Mouse (Mus musculus) cortical plate, adult 2 months (tissue): ENCODE measurements around the gene Dbi. TPM values are rescaled to one million over a fixed set of nuclear protein-coding genes. Genes with fewer than 3 reads are reported as not detected.

Source experiments
- H3K27ac ChIP-seq: fragments of 200-500 bp; 2 replicates; pipeline ENCODE4 v1.5.1; 2012; ENCODE audit warnings: low read length, control low read depth, inconsistent platforms; ENCODE audit not compliant: insufficient read depth
- H3K4me1 ChIP-seq: fragments of 200-500 bp; 2 replicates; pipeline ENCODE4 v1.6.1; 2011; ENCODE audit warnings: low read length; ENCODE audit not compliant: control insufficient read depth, insufficient read depth
- H3K4me3 ChIP-seq: fragments of 200-500 bp; 2 replicates; pipeline ENCODE4 v1.5.1; 2011; ENCODE audit warnings: mild to moderate bottlenecking, low read length, control low read depth; ENCODE audit not compliant: insufficient read depth
- CTCF ChIP-seq: fragments of 200-500 bp; IDR thresholded peaks from 2 replicates; pipeline ENCODE4 v1.5.1; 2011; ENCODE audit warnings: mild to moderate bottlenecking, control low read depth, low read length; ENCODE audit not compliant: insufficient read depth; ENCODE audit errors: extremely low read depth
- POLR2A ChIP-seq: fragments of 200-500 bp; IDR thresholded peaks from 2 replicates; pipeline ENCODE4 v1.6.1; 2011; ENCODE audit warnings: mild to moderate bottlenecking, low read length, control low read depth; ENCODE audit not compliant: insufficient read depth; ENCODE audit errors: extremely low read depth
- polyA plus RNA-seq: library from polyadenylated mRNA; depleted of rRNA; stranded (reverse); fragments of >200 nt; gene quantifications from 2 replicates; pipeline ENCODE4 v1.2.3, GENCODE M21; 2012

The Dbi gene
- polyA plus RNA-seq, 1 experiment, result 579 TPM

GRCm38 (mm10) chr1:120122634-120123383, 1.9 kb upstream of the Dbi start:
- Histone ChIP-seq H3K4me1 (no peaks in the 10 kb centered on the region), H3K4me3 (no peak overlapping the region), H3K27ac (no peak overlapping the region)
- TF ChIP-seq CTCF, result no peak
- TF ChIP-seq POLR2A, result no peak

- TF ChIP-seq CTCF, result no peak
- TF ChIP-seq POLR2A, result no peak
- Histone ChIP-seq H3K4me3 (peak overlapping the region; percentile 58), H3K4me1 (no peaks in the 10 kb centered on the region), H3K27ac (no peak overlapping the region)
Measured at GRCm38 (mm10) chr1:120121930-120122530, 1.2 kb upstream of the Dbi start.

GRCm38 (mm10) chr1:120120141-120120968, 523 bp downstream of the Dbi start:
- TF ChIP-seq POLR2A (no peak), CTCF (no peak)
- peak overlapping the region; percentile 20 for H3K27ac ChIP-seq
- H3K4me3 ChIP-seq, result peak overlapping the region; percentile 58
- no peaks in the 10 kb centered on the region for H3K4me1 ChIP-seq

GRCm38 (mm10) chr1:120119389-120119788, 1.5 kb downstream of the Dbi start:
- TF ChIP-seq CTCF (no peak), POLR2A (no peak)
- Histone ChIP-seq H3K27ac (no peak overlapping the region), H3K4me3 (peak overlapping the region; percentile 58), H3K4me1 (no peaks in the 10 kb centered on the region)

- H3K4me1 ChIP-seq, result no peaks in the 10 kb centered on the region
- TF ChIP-seq POLR2A (no peak), CTCF (no peak)
- H3K4me3 ChIP-seq, result peak overlapping the region; percentile 58
- no peak overlapping the region for H3K27ac ChIP-seq
Measured at GRCm38 (mm10) chr1:120118854-120119253, 2.0 kb downstream of the Dbi start.

- Histone ChIP-seq H3K27ac (peak overlapping the region; percentile 48), H3K4me1 (no peaks in the 10 kb centered on the region), H3K4me3 (no peak overlapping the region)
- no peak for TF ChIP-seq CTCF
- TF ChIP-seq POLR2A, result no peak
Measured at GRCm38 (mm10) chr1:120116106-120116505, 4.8 kb downstream of the Dbi start.

- Histone ChIP-seq H3K27ac (0 out of 2 replicates have a peak overlapping the region, but pooled peaks have one; percentile 82), H3K4me1 (no peaks in the 10 kb centered on the region), H3K4me3 (no peak overlapping the region)
- TF ChIP-seq POLR2A (no peak), CTCF (no peak)
Measured at GRCm38 (mm10) chr1:120115671-120116081, 5.2 kb downstream of the Dbi start.

GRCm38 (mm10) chr1:120112251-120113187, 8.4 kb downstream of the Dbi start:
- TF ChIP-seq CTCF, result no peak
- no peak for TF ChIP-seq POLR2A
- Histone ChIP-seq H3K27ac (no peak overlapping the region), H3K4me3 (no peak overlapping the region), H3K4me1 (no peaks in the 10 kb centered on the region)
